Mouse (Mus musculus) thymus, adult 2 months (tissue): ENCODE results near the gene Lin37.

Source experiments
- CTCF ChIP-seq: fragments of 200-500 bp; IDR thresholded peaks from 2 replicates; pipeline ENCODE4 v1.5.1; 2012; ENCODE audit warnings: mild to moderate bottlenecking, control low read depth, low read length, moderate library complexity, borderline replicate concordance; ENCODE audit not compliant: control insufficient read depth, poor library complexity, insufficient read depth; ENCODE audit errors: extremely low read depth
- POLR2A ChIP-seq: fragments of 200-500 bp; IDR thresholded peaks from 2 replicates; pipeline ENCODE4 v1.6.1; 2012; ENCODE audit warnings: mild to moderate bottlenecking, low read length, control low read depth, moderate library complexity; ENCODE audit not compliant: control insufficient read depth, poor library complexity, insufficient read depth; ENCODE audit errors: extremely low read depth

DNA sequence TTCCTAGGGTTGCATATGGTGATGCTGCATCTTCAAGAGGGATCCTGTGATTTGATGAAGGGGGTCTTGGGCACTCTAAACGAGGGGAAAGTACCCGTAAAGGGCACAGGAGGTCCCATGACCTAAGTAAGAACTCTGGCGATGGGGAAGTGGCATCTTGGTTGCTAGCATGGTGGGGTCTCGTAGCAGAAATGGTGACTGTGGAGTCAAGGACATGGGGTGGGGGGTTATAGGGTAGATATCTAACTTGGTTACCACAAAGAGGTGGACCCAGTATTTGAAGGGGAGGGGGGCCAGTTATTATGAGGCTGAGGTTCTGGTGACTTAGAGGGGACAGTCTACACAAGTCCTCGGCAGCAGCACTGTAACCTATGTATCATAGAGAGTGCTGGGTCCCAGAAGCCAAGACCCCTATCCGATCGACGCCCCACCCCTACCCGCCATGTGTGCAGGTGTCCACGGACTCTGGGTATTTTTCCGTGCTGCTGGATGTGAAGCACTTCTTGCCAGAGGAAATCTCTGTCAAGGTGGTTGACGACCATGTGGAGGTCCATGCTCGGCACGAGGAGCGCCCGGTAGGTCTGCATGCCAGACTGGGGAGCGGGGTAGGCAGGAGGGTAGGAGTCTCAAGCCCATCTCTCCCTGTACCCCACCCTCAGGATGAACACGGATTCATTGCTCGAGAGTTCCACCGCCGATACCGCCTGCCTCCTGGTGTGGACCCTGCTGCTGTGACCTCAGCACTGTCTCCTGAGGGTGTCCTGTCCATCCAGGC is 5.6 kb downstream of the Lin37 start:
- TF ChIP-seq POLR2A, result no peak
- TF ChIP-seq CTCF, result no peak
